Mouse (Mus musculus) urinary bladder, postnatal 4 days (tissue): Measurements from ENCODE around the gene Grik2.

ENCODE experiments used
- DNase-seq, 2 experiments: peaks; one replicate each; pipeline ENCODE4 v3.0.0; 2021 to 2022; ENCODE audit warnings: low spot score in 2 of 2

Grik2 gene

GRCm38 (mm10) chr10:49788381-49788906, at the start of gene Grik2:
Grik2 (minus strand) TSS chr10:49788766.
- peak; percentile 27 to 59 for DNase-seq

GRCm38 (mm10) chr10:49834392-49834791, 45.8 kb upstream of the Grik2 start:
- DNase-seq: no peak

DNA sequence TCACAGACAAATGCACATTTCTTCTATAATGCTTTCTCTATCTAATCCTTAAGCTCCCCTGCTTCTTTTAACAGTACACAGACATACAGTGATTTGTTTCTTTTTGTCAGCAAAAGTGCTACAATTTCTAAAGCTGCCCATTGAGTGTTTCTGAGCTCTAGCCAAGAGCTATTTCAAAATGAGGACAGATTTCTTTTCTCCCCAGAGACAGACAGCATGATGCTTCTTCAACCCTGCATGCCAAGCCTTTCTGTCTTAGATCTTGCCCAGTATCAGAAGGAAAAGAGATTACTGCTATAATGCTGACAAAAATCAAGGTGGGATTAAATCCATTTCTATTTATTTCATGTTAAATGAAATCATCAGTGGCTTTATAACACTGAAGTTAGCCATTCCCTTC, 18.7 kb upstream of the Grik2 start:
- DNase-seq: no peak

DNA sequence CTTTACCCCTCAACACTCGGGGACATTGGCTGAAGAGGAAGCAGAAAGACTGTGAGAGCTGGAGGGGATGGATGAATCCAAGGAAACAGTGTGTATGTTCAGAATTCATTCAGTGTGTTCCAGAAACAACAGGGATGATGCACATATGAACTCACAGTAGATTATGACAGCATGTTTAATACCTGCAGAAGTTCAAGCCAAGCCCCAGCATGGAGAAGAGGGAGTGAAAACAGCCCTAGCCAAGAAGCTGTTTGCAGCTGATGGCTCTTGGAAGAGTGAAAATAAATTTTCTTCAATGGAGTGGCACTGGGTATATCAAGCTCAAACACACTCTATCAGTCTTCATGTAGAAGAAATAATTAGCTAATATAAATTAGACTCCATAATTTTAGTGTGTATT, 12.4 kb upstream of the Grik2 start:
- DNase-seq: no peak

- DNase-seq: no peak
These were observed 5.6 kb upstream of the Grik2 start for GRCm38 (mm10) chr10:49794129-49794528.

DNA sequence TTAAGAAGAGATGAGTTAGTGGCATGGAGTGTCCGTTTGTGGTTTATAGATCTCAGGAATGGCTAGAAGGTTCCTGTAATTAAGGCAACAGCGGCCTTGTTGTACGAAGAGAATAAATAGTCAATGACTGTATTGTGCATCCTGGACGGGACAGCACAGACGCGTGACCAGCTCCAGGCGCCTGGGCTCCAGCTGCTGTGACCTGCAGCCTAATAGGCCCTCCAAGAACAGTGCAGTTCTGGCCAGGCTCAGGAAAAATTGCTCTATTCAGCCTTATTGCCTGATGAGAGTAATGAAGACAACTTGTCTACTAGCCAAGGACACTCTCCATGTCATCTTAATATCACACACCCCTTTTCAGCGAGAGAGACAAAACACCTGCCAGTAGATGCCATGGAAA, 1.8 kb upstream of the Grik2 start:
- no peak for DNase-seq

GRCm38 (mm10) chr10:49789711-49790110, 1.1 kb upstream of the Grik2 start:
- DNase-seq: no peak

- DNase-seq: no peak
These were observed 348 bp upstream of the Grik2 start for GRCm38 (mm10) chr10:49788914-49789313.

DNA sequence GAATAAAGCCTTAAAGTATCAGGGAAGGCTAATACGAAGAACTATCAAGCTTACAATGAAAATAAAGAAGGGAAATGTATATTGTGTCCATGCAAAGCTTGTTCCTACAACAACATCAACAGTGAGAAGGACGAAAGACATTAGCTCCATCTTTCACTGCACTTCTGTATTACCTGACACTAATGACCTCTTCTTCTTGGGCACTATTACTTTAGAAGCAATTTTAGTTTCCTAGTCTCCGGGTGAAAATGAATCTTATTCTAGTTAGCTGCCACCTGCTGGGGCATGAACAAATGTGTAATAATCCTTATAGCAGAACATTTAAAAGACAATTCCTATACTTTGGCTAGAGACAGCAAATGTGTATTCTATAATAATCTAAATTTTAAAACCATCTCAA, 1.9 kb downstream of the Grik2 start:
- no peak for DNase-seq

GRCm38 (mm10) chr10:49785477-49785876, 3.1 kb downstream of the Grik2 start:
- DNase-seq: no peak

- no peak for DNase-seq
These were observed 3.7 kb downstream of the Grik2 start for GRCm38 (mm10) chr10:49784831-49785230.

DNA sequence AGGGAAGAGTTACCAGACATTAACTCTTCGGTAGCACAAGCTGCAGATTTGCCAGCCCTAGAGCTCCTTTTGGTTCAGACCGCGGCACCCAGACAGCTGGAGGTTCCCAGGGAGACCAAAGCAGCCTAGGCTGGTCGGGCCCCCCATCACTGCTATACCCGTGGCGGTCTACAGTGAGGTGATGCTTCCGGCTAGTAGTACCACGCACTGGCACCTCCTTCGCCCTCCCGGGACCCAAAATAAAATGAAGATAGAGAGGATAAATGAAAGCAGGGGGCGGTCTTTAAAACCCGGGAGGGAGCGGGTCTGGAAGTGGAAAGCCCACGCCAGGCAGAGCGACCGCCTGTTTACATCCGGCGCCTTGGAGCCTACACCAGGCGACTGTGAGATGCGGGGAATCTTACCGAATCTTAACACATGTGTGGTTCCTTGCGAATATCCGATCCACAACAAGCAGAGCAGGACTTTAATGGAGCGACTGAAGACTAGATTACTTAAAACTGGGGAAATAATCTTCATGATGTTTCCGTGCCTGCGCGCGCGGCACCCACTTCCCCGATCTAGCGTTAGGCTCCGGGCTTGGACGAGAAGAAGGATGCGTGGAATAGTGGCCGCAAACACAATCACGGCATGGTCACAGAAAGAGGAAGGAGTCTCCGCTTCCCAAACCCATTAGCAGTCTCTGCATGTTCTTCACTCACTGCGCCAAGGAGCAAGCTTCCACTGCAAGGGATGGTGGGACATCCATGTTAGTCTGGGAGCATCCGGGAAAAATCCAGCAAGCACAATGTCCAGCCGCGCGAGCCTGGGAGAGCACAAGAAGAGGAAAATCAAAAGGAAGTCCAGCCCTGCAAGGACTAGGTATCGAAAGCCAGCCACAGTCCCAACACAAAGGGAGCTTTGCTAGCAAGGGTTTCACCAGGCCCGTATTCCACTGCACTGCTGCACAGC, 5.5 kb downstream of the Grik2 start:
- DNase-seq: no peak

- DNase-seq: no peak
These were observed 6.5 kb downstream of the Grik2 start for GRCm38 (mm10) chr10:49782061-49782460.

DNA sequence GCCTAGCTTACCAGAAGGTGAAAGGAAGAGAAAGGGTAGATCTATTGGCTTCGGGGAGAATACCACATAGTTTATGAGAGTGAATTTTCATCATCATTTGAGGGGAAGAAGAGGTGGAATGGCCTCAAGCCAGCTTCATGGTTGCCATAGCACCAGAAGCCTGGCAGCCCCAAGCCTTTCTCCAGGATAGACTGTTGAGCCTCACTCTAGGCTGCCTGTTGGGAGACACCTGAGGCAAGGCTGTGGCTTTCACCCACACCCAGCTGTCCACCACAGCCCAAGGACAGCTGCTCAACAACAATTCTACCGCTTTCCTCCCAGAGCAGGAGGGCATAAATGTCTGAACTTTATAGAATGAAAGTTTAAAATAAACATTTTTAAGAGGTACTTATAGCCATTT, 8.1 kb downstream of the Grik2 start:
- DNase-seq: no peak

DNA sequence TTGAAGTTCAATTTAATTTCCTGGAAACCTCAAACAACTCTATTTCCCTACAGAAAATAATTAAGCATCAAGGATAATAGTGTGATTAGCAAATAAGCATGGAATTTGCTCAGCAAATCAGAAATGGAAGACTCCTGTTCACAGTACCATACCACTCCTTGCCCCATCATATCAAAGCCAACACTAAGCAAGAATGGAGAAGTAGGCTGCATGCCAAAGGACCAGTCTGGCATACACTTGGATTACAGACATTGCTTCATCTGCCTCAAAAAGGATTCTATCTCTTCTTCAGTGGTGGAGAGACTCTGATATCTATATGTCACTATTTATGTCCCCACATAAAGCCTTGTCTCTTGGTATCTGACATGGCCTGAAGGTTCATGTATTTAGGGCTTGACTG, 19.7 kb downstream of the Grik2 start:
- DNase-seq: no peak

GRCm38 (mm10) chr10:49767556-49767955, 21.0 kb downstream of the Grik2 start:
- DNase-seq: no peak

DNA sequence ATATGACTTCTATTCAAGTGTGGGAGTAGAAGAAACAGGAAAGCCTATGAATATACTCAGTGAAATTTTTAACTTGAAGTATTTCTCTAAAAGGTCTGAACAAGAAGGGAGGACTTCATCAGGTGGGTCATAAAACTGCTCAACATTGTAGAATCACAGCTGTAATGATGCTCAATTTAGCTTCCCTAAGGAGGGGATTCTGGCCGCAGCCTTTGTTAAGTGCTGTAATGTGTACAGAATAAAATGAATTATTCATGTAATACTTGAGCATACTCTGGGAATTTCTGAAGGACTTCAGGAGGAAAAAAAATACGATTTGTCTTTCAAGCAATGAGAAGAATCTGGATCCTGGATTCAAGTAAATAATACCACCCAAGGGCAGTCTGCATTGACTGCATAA, 26.0 kb downstream of the Grik2 start:
- DNase-seq: no peak

- DNase-seq: no peak
These were observed 36.8 kb downstream of the Grik2 start for GRCm38 (mm10) chr10:49751769-49752168.

DNA sequence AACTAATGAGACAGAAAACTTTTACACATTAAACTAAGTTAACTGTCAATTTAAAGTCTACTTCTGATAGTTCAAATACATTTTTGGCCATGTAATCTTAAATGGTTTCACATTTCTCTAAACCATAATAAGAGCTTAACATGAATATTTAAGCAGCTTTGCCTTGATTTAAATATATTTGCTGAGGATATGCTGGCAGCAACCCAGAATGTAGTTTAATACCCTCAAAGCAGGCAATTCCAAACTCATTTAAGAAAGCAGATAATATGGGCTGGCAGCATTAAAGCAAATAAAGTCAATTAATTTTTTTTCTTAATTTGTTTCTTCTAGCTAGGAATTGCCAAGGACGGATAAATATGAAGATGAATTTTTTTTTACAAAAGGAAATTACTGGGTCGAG, 56.7 kb downstream of the Grik2 start:
- DNase-seq: no peak

- DNase-seq: no peak
These were observed 64.9 kb downstream of the Grik2 start for GRCm38 (mm10) chr10:49723706-49724105.

- no peak for DNase-seq
These were observed 71.7 kb downstream of the Grik2 start for GRCm38 (mm10) chr10:49716856-49717255.

DNA sequence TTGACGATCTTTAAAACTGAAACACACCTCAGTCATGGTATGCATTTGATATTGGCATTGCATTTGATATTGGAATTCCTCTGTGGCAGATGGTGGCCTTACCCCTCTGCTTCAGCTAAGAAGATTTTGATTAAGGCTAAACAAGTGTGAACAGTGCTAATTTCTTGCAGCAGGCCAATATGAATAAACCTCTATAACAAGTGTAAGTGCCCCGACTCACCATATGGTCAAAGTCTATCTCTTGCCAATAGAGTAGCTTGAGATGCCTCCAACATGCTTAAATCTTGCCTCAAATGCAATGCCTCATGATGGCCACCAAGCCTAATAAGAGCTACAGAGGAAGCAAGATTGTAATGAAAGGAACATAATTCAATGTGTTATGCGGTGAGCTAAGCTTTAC, 78.8 kb downstream of the Grik2 start:
- no peak for DNase-seq

DNA sequence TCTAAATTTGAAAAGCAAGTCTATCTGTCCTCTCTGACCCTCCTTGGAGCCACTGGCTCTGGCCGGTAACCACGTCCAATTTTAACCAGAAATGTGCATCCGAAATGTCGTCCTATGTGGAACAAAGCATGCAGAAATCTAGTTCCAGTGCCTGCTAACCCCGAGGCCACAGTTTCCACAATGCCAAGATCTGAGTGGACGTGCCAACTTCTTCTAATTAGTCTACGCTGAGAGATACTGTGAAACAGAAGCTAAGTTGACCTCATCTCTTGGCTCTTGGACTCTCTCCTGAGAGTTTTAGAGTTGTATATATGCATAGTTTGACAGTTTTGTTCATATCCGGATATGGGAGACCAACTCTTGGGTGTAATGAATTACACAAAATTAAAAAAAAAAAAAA, 84.1 kb downstream of the Grik2 start:
- DNase-seq: no peak
